Mouse (Mus musculus): ENCODE measurements at regions not wholly inside any gene's neighbourhood (a gene's known extent, or its start where the extent isn't known, plus 50 kb on each side); places are given as distances from the start of the nearest gene placed in this dataset.

GRCm38 (mm10) chr2:50586321-50587050 lies 289.9 kb upstream of the Mmadhc start:
- TF ChIP-seq POLR2A (IDR thresholded peaks at IDR 0.05; ENCODE audit: low read depth, low read length) (no peak), CTCF (IDR thresholded peaks at IDR 0.05; ENCODE audit: extremely low read depth, insufficient read length, insufficient replicate concordance, low read depth, low read length) (no peak)
- no peaks in the 10 kb centered on the region for H3K36me3 ChIP-seq (ENCODE audit: control insufficient read depth, insufficient read depth, low read length)
- H3K27ac ChIP-seq (ENCODE audit: insufficient read depth, low read depth, low read length): no peak overlapping the region
- no peaks in the 10 kb centered on the region for H3K27me3 ChIP-seq (ENCODE audit: control insufficient read depth, insufficient read depth, low read length)
- H3K4me1 ChIP-seq (ENCODE audit: control insufficient read depth, insufficient read depth, insufficient read length, low read length): no peaks in the 10 kb centered on the region
- WGBS: 64% methylated on average over 6 of the region's 6 CpGs
- no peak overlapping the region for H3K4me3 ChIP-seq (ENCODE audit: low read depth, low read length)

DNA sequence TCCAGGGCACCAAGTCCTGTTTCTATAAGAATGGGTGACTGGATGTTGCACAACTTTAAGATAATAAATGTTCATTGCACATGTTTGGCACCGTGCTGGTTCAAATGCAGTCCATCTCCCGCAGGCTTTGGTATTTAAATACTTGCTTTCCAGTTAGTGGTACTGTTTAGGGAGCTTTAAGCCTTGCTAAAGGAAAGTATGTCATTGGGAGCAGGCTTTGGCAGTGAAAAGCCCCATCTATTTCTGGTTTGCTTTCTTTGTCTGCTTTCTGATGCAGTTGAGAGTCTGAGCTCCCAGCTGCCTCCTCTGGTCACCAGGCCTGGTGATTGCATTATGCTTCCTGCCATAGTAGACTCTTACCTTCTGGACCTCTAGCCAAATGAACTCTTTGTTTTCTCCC lies 283.0 kb upstream of the Mmadhc start:
- WGBS: 55% methylated on average over 2 of the region's 2 CpGs
- Histone ChIP-seq H3K27ac (ENCODE audit: insufficient read depth, low read depth, low read length) (no peak overlapping the region), H3K27me3 (ENCODE audit: control insufficient read depth, insufficient read depth, low read length) (no peaks in the 10 kb centered on the region), H3K4me3 (ENCODE audit: low read depth, low read length) (no peak overlapping the region), H3K4me1 (ENCODE audit: control insufficient read depth, insufficient read depth, insufficient read length, low read length) (no peaks in the 10 kb centered on the region), H3K36me3 (ENCODE audit: control insufficient read depth, insufficient read depth, low read length) (no peaks in the 10 kb centered on the region)
- no peak for TF ChIP-seq POLR2A (IDR thresholded peaks at IDR 0.05; ENCODE audit: low read depth, low read length)
- no peak for TF ChIP-seq CTCF (IDR thresholded peaks at IDR 0.05; ENCODE audit: extremely low read depth, insufficient read length, insufficient replicate concordance, low read depth, low read length)

DNA sequence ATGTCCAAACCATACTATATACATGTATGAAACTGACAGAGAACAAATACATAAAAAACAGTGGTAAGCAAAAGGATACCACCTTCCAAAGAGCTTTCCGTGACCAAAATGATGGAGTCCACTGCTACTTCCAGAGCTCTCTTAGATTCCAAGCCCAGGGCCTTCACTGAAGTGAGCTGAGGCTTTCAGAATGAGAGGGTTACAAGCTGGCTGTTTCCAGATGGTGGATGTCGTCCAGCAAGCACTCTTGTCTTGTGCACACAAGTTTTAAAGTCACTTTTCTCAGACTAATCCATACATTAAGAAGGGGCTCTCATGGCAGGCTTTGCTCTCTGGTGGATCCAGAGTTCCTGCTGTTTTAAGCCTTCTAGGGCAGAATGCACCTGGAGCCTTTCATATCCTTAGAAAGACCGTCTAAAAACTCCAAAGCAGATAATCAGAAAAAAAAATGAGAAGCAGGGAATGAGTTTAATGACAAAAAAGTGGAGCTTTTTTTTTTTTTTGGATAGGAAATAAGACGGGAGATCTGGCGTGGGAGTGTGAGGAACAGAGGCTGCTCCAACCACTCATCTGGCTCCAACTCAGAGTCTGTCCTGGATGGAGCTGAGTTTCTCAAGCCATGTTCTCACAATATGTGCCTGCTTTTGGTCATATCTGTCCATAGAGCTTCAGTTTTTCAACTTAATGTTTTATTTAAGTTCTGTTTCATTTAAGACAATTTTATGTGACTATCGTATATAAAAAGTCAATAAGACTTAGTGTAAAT lies 281.9 kb upstream of the Mmadhc start:
- TF ChIP-seq POLR2A (IDR thresholded peaks at IDR 0.05; ENCODE audit: low read depth, low read length): no peak
- no peak for TF ChIP-seq CTCF (IDR thresholded peaks at IDR 0.05; ENCODE audit: extremely low read depth, insufficient read length, insufficient replicate concordance, low read depth, low read length)
- H3K27me3 ChIP-seq (ENCODE audit: control insufficient read depth, insufficient read depth, low read length): no peaks in the 10 kb centered on the region
- H3K4me1 ChIP-seq (ENCODE audit: control insufficient read depth, insufficient read depth, insufficient read length, low read length): no peaks in the 10 kb centered on the region
- H3K36me3 ChIP-seq (ENCODE audit: control insufficient read depth, insufficient read depth, low read length): no peaks in the 10 kb centered on the region
- 71% methylated on average over 6 of the region's 6 CpGs for WGBS
- no peak overlapping the region for H3K27ac ChIP-seq (ENCODE audit: insufficient read depth, low read depth, low read length)
- H3K4me3 ChIP-seq (ENCODE audit: low read depth, low read length): no peak overlapping the region

- no peak overlapping the region for H3K4me3 ChIP-seq (ENCODE audit: low read depth, low read length)
- H3K27me3 ChIP-seq (ENCODE audit: control insufficient read depth, insufficient read depth, low read length): no peaks in the 10 kb centered on the region
- 87% methylated on average over 9 of the region's 9 CpGs for WGBS
- TF ChIP-seq POLR2A (IDR thresholded peaks at IDR 0.05; ENCODE audit: low read depth, low read length) (no peak), CTCF (IDR thresholded peaks at IDR 0.05; ENCODE audit: extremely low read depth, insufficient read length, insufficient replicate concordance, low read depth, low read length) (no peak)
- H3K4me1 ChIP-seq (ENCODE audit: control insufficient read depth, insufficient read depth, insufficient read length, low read length): no peaks in the 10 kb centered on the region
- no peaks in the 10 kb centered on the region for H3K36me3 ChIP-seq (ENCODE audit: control insufficient read depth, insufficient read depth, low read length)
- H3K27ac ChIP-seq (ENCODE audit: insufficient read depth, low read depth, low read length): no peak overlapping the region
Observed at GRCm38 (mm10) chr2:50577736-50578135, 281.1 kb upstream of the Mmadhc start.

GRCm38 (mm10) chr2:50573455-50573854 lies 276.9 kb upstream of the Mmadhc start:
- TF ChIP-seq CTCF (IDR thresholded peaks at IDR 0.05; ENCODE audit: extremely low read depth, insufficient read length, insufficient replicate concordance, low read depth, low read length): no peak
- TF ChIP-seq POLR2A (IDR thresholded peaks at IDR 0.05; ENCODE audit: low read depth, low read length): no peak
- H3K4me3 ChIP-seq (ENCODE audit: low read depth, low read length): no peak overlapping the region
- H3K36me3 ChIP-seq (ENCODE audit: control insufficient read depth, insufficient read depth, low read length): no peaks in the 10 kb centered on the region
- no peaks in the 10 kb centered on the region for H3K27me3 ChIP-seq (ENCODE audit: control insufficient read depth, insufficient read depth, low read length)
- no peaks in the 10 kb centered on the region for H3K4me1 ChIP-seq (ENCODE audit: control insufficient read depth, insufficient read depth, insufficient read length, low read length)
- WGBS: 52% methylated on average over 3 of the region's 3 CpGs
- no peak overlapping the region for H3K27ac ChIP-seq (ENCODE audit: insufficient read depth, low read depth, low read length)

GRCm38 (mm10) chr2:50571021-50571420 lies 274.4 kb upstream of the Mmadhc start:
- H3K36me3 ChIP-seq (ENCODE audit: control insufficient read depth, insufficient read depth, low read length): no peaks in the 10 kb centered on the region
- TF ChIP-seq CTCF (IDR thresholded peaks at IDR 0.05; ENCODE audit: extremely low read depth, insufficient read length, insufficient replicate concordance, low read depth, low read length) (no peak), POLR2A (IDR thresholded peaks at IDR 0.05; ENCODE audit: low read depth, low read length) (no peak)
- H3K27ac ChIP-seq (ENCODE audit: insufficient read depth, low read depth, low read length): no peak overlapping the region
- H3K27me3 ChIP-seq (ENCODE audit: control insufficient read depth, insufficient read depth, low read length): no peaks in the 10 kb centered on the region; the same call in 1 of the 2 replicates
- WGBS: 87% methylated on average over 4 of the region's 4 CpGs
- H3K4me3 ChIP-seq (ENCODE audit: low read depth, low read length): no peak overlapping the region
- H3K4me1 ChIP-seq (ENCODE audit: control insufficient read depth, insufficient read depth, insufficient read length, low read length): no peaks in the 10 kb centered on the region

Data from small intestine, adult 2 months (tissue).